Mouse (Mus musculus): Measurements from ENCODE around the gene Wfdc11.

DNA sequence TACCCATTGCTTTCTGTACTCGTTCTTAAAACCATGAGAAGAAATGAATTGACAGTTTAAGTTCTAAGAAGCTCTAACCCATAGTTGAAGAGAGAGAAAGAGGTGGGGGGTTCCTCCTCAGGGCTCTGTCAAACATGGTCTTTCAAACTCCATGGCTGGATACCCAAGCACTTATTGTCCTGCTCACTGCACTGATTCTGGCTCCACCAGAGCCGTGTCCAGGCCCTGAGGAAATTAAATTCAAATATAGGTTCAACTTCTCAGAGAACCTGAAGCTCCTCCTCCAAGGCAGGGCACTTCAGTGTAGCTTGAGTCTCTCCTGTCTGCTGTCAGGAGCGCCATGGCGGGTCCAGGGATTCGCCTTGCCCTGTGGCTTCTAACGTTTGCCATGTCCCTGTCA is 41.1 kb upstream of the Wfdc11 start, which contains the start of gene Spint5:
- TF ChIP-seq CTCF (conservative IDR thresholded peaks at IDR 0.05; ENCODE audit: low read length) (no peak), POU5F1 (IDR thresholded peaks at IDR 0.05; ENCODE audit: borderline replicate concordance, low read length) (no peak)

Measured in E14TG2a.4 (cell line).